Mouse (Mus musculus) small intestine, adult 2 months (tissue): ENCODE data around the gene Adamts4.

ENCODE experiments used
- CTCF ChIP-seq: fragments of 200-500 bp; IDR thresholded peaks from 2 replicates; pipeline ENCODE4 v1.5.1; 2012; ENCODE audit warnings: low read depth, mild to moderate bottlenecking, control low read depth, inconsistent platforms, low read length, moderate library complexity, mixed read lengths; ENCODE audit not compliant: insufficient replicate concordance, insufficient read length; ENCODE audit errors: extremely low read depth
- POLR2A ChIP-seq: fragments of 200-500 bp; IDR thresholded peaks from 2 replicates; pipeline ENCODE4 v1.6.1; 2012; ENCODE audit warnings: low read depth, mild to moderate bottlenecking, control low read depth, inconsistent platforms, low read length, moderate library complexity

GRCm38 (mm10) chr1:171309321-171309720, 59.1 kb downstream of the Adamts4 start:
- TF ChIP-seq POLR2A (no peak), CTCF (no peak)
